Mouse (Mus musculus): ENCODE measurements around the gene Tmcc3. TPM values are rescaled to one million over a fixed set of nuclear protein-coding genes. Genes with fewer than 3 reads are reported as not detected.
A peak's percentile ranks its signal among the peaks of the same experiment; 100 is the strongest.

Gene Tmcc3
- polyA plus RNA-seq, 1 experiment = not detected

- 75% methylated on average over 16 of the region's 16 CpGs for WGBS
- Histone ChIP-seq H3K4me3 (ENCODE audit: insufficient read depth, low read depth, low read length) (no peak overlapping the region), H3K27ac (ENCODE audit: insufficient read depth, low read depth, low read length) (no peak overlapping the region), H3K4me1 (ENCODE audit: control insufficient read depth, insufficient read depth, low read length) (no peaks in the 10 kb centered on the region)
- no peak for TF ChIP-seq POLR2A (IDR thresholded peaks at IDR 0.05; ENCODE audit: insufficient read depth, low read depth, low read length)
- no peak for TF ChIP-seq CTCF (IDR thresholded peaks at IDR 0.05; ENCODE audit: insufficient read depth, low read depth, low read length)
Observed at GRCm38 (mm10) chr10:94500210-94500876, 188.6 kb downstream of the Tmcc3 start.

GRCm38 (mm10) chr10:94500877-94501273 lies 189.1 kb downstream of the Tmcc3 start:
- Histone ChIP-seq H3K4me3 (ENCODE audit: insufficient read depth, low read depth, low read length) (no peak overlapping the region), H3K4me1 (ENCODE audit: control insufficient read depth, insufficient read depth, low read length) (no peaks in the 10 kb centered on the region), H3K27ac (ENCODE audit: insufficient read depth, low read depth, low read length) (no peak overlapping the region)
- WGBS = 93% methylated on average over 7 of the region's 7 CpGs
- TF ChIP-seq POLR2A (IDR thresholded peaks at IDR 0.05; ENCODE audit: insufficient read depth, low read depth, low read length) (no peak), CTCF (IDR thresholded peaks at IDR 0.05; ENCODE audit: insufficient read depth, low read depth, low read length) (no peak)

- 90% methylated on average over 10 of the region's 10 CpGs for WGBS
- H3K4me1 ChIP-seq (ENCODE audit: control insufficient read depth, insufficient read depth, low read length) = no peaks in the 10 kb centered on the region
- no peak for TF ChIP-seq POLR2A (IDR thresholded peaks at IDR 0.05; ENCODE audit: insufficient read depth, low read depth, low read length)
- TF ChIP-seq CTCF (IDR thresholded peaks at IDR 0.05; ENCODE audit: insufficient read depth, low read depth, low read length) = no peak
Observed at GRCm38 (mm10) chr10:94501796-94502195, 190.0 kb downstream of the Tmcc3 start.

GRCm38 (mm10) chr10:94505248-94505772 lies 193.6 kb downstream of the Tmcc3 start:
- 68% methylated on average over 16 of the region's 16 CpGs for WGBS
- no peak overlapping the region for H3K27ac ChIP-seq (ENCODE audit: insufficient read depth, low read depth, low read length)
- H3K4me1 ChIP-seq (ENCODE audit: control insufficient read depth, insufficient read depth, low read length) = no peaks in the 10 kb centered on the region
- TF ChIP-seq POLR2A (IDR thresholded peaks at IDR 0.05; ENCODE audit: insufficient read depth, low read depth, low read length) = no peak
- no peak for TF ChIP-seq CTCF (IDR thresholded peaks at IDR 0.05; ENCODE audit: insufficient read depth, low read depth, low read length)
- no peak overlapping the region for H3K4me3 ChIP-seq (ENCODE audit: insufficient read depth, low read depth, low read length)

More at GRCm38 (mm10) chr10:94501796-94502195, 190.0 kb downstream of the Tmcc3 start:
- Histone ChIP-seq H3K27ac (ENCODE audit: insufficient read depth, low read depth, low read length) (no peak overlapping the region), H3K4me3 (ENCODE audit: insufficient read depth, low read depth, low read length) (no peak overlapping the region)

GRCm38 (mm10) chr10:94508863-94509262 lies 197.1 kb downstream of the Tmcc3 start:
- no peak overlapping the region for H3K27ac ChIP-seq (ENCODE audit: insufficient read depth, low read depth, low read length)
- H3K4me3 ChIP-seq (ENCODE audit: insufficient read depth, low read depth, low read length) = no peak overlapping the region
- TF ChIP-seq POLR2A (IDR thresholded peaks at IDR 0.05; ENCODE audit: insufficient read depth, low read depth, low read length) (no peak), CTCF (IDR thresholded peaks at IDR 0.05; ENCODE audit: insufficient read depth, low read depth, low read length) (no peak)
- H3K4me1 ChIP-seq (ENCODE audit: control insufficient read depth, insufficient read depth, low read length) = peaks cover under 1% of the 10 kb centered on the region; the same call in 1 of the 2 replicates
- 83% methylated on average over 5 of the region's 5 CpGs for WGBS

- H3K27ac ChIP-seq (ENCODE audit: insufficient read depth, low read depth, low read length) = no peak overlapping the region
- TF ChIP-seq POLR2A (IDR thresholded peaks at IDR 0.05; ENCODE audit: insufficient read depth, low read depth, low read length) (no peak), CTCF (IDR thresholded peaks at IDR 0.05; ENCODE audit: insufficient read depth, low read depth, low read length) (no peak)
- H3K4me3 ChIP-seq (ENCODE audit: insufficient read depth, low read depth, low read length) = no peak overlapping the region
- peaks cover 3% of the 10 kb centered on the region; the same call in 1 of the 2 replicates for H3K4me1 ChIP-seq (ENCODE audit: control insufficient read depth, insufficient read depth, low read length)
- WGBS = 97% methylated on average over 1 of the region's 1 CpGs
Observed at GRCm38 (mm10) chr10:94512771-94513170, 201.0 kb downstream of the Tmcc3 start.

GRCm38 (mm10) chr10:94514091-94514505 lies 202.3 kb downstream of the Tmcc3 start:
- peaks cover 3% of the 10 kb centered on the region; the same call in 1 of the 2 replicates for H3K4me1 ChIP-seq (ENCODE audit: control insufficient read depth, insufficient read depth, low read length)
- TF ChIP-seq CTCF (IDR thresholded peaks at IDR 0.05; ENCODE audit: insufficient read depth, low read depth, low read length) = no peak
- no peak for TF ChIP-seq POLR2A (IDR thresholded peaks at IDR 0.05; ENCODE audit: insufficient read depth, low read depth, low read length)
- 5% methylated on average over 12 of the region's 12 CpGs for WGBS
- peak overlapping the region; percentile 88; the same call in 1 of the 2 replicates for H3K4me3 ChIP-seq (ENCODE audit: insufficient read depth, low read depth, low read length)
- no peak overlapping the region for H3K27ac ChIP-seq (ENCODE audit: insufficient read depth, low read depth, low read length)

GRCm38 (mm10) chr10:94514506-94515178 lies 202.9 kb downstream of the Tmcc3 start:
- TF ChIP-seq POLR2A (IDR thresholded peaks at IDR 0.05; ENCODE audit: insufficient read depth, low read depth, low read length) (peak; percentile 56), CTCF (IDR thresholded peaks at IDR 0.05; ENCODE audit: insufficient read depth, low read depth, low read length) (no peak)
- Histone ChIP-seq H3K4me1 (ENCODE audit: control insufficient read depth, insufficient read depth, low read length) (peaks cover 3% of the 10 kb centered on the region; the same call in 1 of the 2 replicates), H3K27ac (ENCODE audit: insufficient read depth, low read depth, low read length) (peak overlapping the region; percentile 94), H3K4me3 (ENCODE audit: insufficient read depth, low read depth, low read length) (peak overlapping the region; percentile 88)
- WGBS = under 1% methylated on average over 71 of the region's 71 CpGs

GRCm38 (mm10) chr10:94515179-94515545 lies 203.4 kb downstream of the Tmcc3 start:
- no peak; the same call in 1 of the 2 replicates for TF ChIP-seq CTCF (IDR thresholded peaks at IDR 0.05; ENCODE audit: insufficient read depth, low read depth, low read length)
- no peak for TF ChIP-seq POLR2A (IDR thresholded peaks at IDR 0.05; ENCODE audit: insufficient read depth, low read depth, low read length)
- peak overlapping the region; percentile 88 for H3K4me3 ChIP-seq (ENCODE audit: insufficient read depth, low read depth, low read length)
- WGBS = under 1% methylated on average over 34 of the region's 34 CpGs
- peak overlapping the region; percentile 94 for H3K27ac ChIP-seq (ENCODE audit: insufficient read depth, low read depth, low read length)
- peaks cover 6% of the 10 kb centered on the region for H3K4me1 ChIP-seq (ENCODE audit: control insufficient read depth, insufficient read depth, low read length)
